Mouse (Mus musculus) left cerebral cortex, adult 2 months (tissue): ENCODE measurements at regions not wholly inside any gene's neighbourhood (a gene's known extent, or its start where the extent isn't known, plus 50 kb on each side); places are given as distances from the start of the nearest gene placed in this dataset.

ENCODE experiments used
- DNase-seq, 2 experiments: peaks; one replicate each; pipeline ENCODE4 v3.0.0; 2021 to 2022; ENCODE audit warnings: low spot score in 2 of 2, mixed read lengths in 1 of 2; ENCODE audit errors: extremely low spot score in 1 of 2
- H3K27ac ChIP-seq: fragments of 200-600 bp; 2 replicates; pipeline ENCODE4 v1.8.1; 2022
- H3K4me3 ChIP-seq: fragments of 200-600 bp; 2 replicates; pipeline ENCODE4 v1.8.1; 2022
- CTCF ChIP-seq: fragments of 200-600 bp; IDR thresholded peaks from 2 replicates; pipeline ENCODE4 v1.8.1; 2022; ENCODE audit warnings: antibody characterized with exemption, mild to moderate bottlenecking, moderate library complexity
- intact Hi-C: fragments of 180-260 bp; cut with DNase I; formaldehyde crosslinking; loops from one replicate; pipeline ENCODE4 v1.15.1; 2025

GRCm38 (mm10) chr13:56350705-56351400, 54.5 kb upstream of the Cxcl14 start:
- peak; percentile 33 to 39 for DNase-seq
- no peak for TF ChIP-seq CTCF
- Histone ChIP-seq H3K4me3 (no peak overlapping the region), H3K27ac (no peak overlapping the region; the same call in 1 of the 2 replicates)
- intact Hi-C loops = loop anchor here (5.0 kb wide), 1 partner anchor 346 kb away; no protein-coding TSS in a partner anchor

- TF ChIP-seq CTCF = no peak
- intact Hi-C loops = loop anchor here (5.0 kb wide), 1 partner anchor 346 kb away; no protein-coding TSS in a partner anchor
- no peak for DNase-seq
- Histone ChIP-seq H3K27ac (peak overlapping the region; percentile 9; the same call in 1 of the 2 replicates), H3K4me3 (no peak overlapping the region)
Observed at GRCm38 (mm10) chr13:56351401-56351735, 55.0 kb upstream of the Cxcl14 start.

- intact Hi-C loops = loop anchor here (5.0 kb wide), 1 partner anchor 345 kb away; no protein-coding TSS in a partner anchor
- no peak for TF ChIP-seq CTCF
- Histone ChIP-seq H3K4me3 (no peak overlapping the region), H3K27ac (no peak overlapping the region)
- peak; percentile 33 to 44 for DNase-seq
Observed at GRCm38 (mm10) chr13:56352436-56352835, 56.1 kb upstream of the Cxcl14 start.

GRCm38 (mm10) chr13:56352839-56353605, 56.7 kb upstream of the Cxcl14 start:
- TF ChIP-seq CTCF = no peak
- H3K27ac ChIP-seq = no peak overlapping the region
- intact Hi-C loops = loop anchor here (5.0 kb wide), 1 partner anchor 344 kb away; no protein-coding TSS in a partner anchor
- H3K4me3 ChIP-seq = no peak overlapping the region
- no peak for DNase-seq

- Histone ChIP-seq H3K27ac (no peak overlapping the region), H3K4me3 (no peak overlapping the region)
- DNase-seq = no peak
- TF ChIP-seq CTCF = no peak
- intact Hi-C loops = loop anchor here (5.0 kb wide), 1 partner anchor 343 kb away; no protein-coding TSS in a partner anchor
Observed at GRCm38 (mm10) chr13:56353921-56354320, 57.6 kb upstream of the Cxcl14 start.

GRCm38 (mm10) chr13:56354630-56355029, 58.3 kb upstream of the Cxcl14 start:
- no peak overlapping the region for H3K4me3 ChIP-seq
- H3K27ac ChIP-seq = no peak overlapping the region
- TF ChIP-seq CTCF = no peak
- intact Hi-C loops = loop anchor here (5.0 kb wide), 1 partner anchor 343 kb away; no protein-coding TSS in a partner anchor
- no peak for DNase-seq

- intact Hi-C loops = no loop called here
- Histone ChIP-seq H3K4me3 (no peak overlapping the region), H3K27ac (no peak overlapping the region)
- DNase-seq = no peak
- no peak for TF ChIP-seq CTCF
Observed at GRCm38 (mm10) chr13:56356999-56357398, 60.6 kb upstream of the Cxcl14 start.

- intact Hi-C loops = no loop called here
- TF ChIP-seq CTCF = no peak
- no peak for DNase-seq
- Histone ChIP-seq H3K4me3 (no peak overlapping the region), H3K27ac (no peak overlapping the region)
Observed at GRCm38 (mm10) chr13:56357955-56358354, 61.6 kb upstream of the Cxcl14 start.

GRCm38 (mm10) chr13:56358827-56359226, 62.5 kb upstream of the Cxcl14 start:
- Histone ChIP-seq H3K27ac (no peak overlapping the region), H3K4me3 (no peak overlapping the region)
- intact Hi-C loops = no loop called here
- no peak; the same call in none of the 2 replicates for TF ChIP-seq CTCF
- DNase-seq = no peak

- no peak for TF ChIP-seq CTCF
- Histone ChIP-seq H3K4me3 (no peak overlapping the region), H3K27ac (no peak overlapping the region)
- intact Hi-C loops = no loop called here
- no peak for DNase-seq
Observed at GRCm38 (mm10) chr13:56359554-56359953, 63.2 kb upstream of the Cxcl14 start.

GRCm38 (mm10) chr13:56360803-56361202, 64.5 kb upstream of the Cxcl14 start:
- intact Hi-C loops = no loop called here
- no peak for DNase-seq
- no peak for TF ChIP-seq CTCF
- H3K27ac ChIP-seq = no peak overlapping the region
- no peak overlapping the region for H3K4me3 ChIP-seq

GRCm38 (mm10) chr13:56362238-56362637, 64.2 kb upstream of the Gm3045 start:
- no peak for DNase-seq
- Histone ChIP-seq H3K27ac (no peak overlapping the region), H3K4me3 (no peak overlapping the region)
- no peak for TF ChIP-seq CTCF
- intact Hi-C loops = no loop called here
